Mouse (Mus musculus): Measurements from ENCODE around the gene Kir3dl2. TPM values are rescaled to one million over a fixed set of nuclear protein-coding genes. Genes with fewer than 3 reads are reported as not detected.
"Not testable (repeated sequence)": the region's sequence is repeated elsewhere in the genome, so short reads cannot be mapped to it uniquely, and the experiment has no call there.

Kir3dl2 gene
- polyA plus RNA-seq (2012; rRNA removed), result not detected in 2 replicates

- not testable (repeated sequence) for DNase-seq (ENCODE audit: low read depth in 1 of 2, low spot score in 2 of 2); H3K27ac ChIP-seq (ENCODE audit: insufficient read depth, low read length); H3K27me3 ChIP-seq (ENCODE audit: control insufficient read depth, insufficient read depth, low read length); H3K4me1 ChIP-seq (ENCODE audit: control insufficient read depth, insufficient read depth, insufficient read length); H3K36me3 ChIP-seq (ENCODE audit: control insufficient read depth, insufficient read depth, low read length); H3K4me3 ChIP-seq (ENCODE audit: extremely low read depth, insufficient read depth, insufficient read length)
- WGBS, result 57% methylated on average over 1 of the region's 1 CpGs
Observed at GRCm38 (mm10) chrX:136543956-136544355, at the start of gene Kir3dl2. Gene Kir3dl2, minus strand, starts transcription at chrX:136544056.

- TF ChIP-seq POLR2A (IDR thresholded peaks at IDR 0.05; ENCODE audit: low read depth, low read length) (no peak), CTCF (IDR thresholded peaks at IDR 0.05; ENCODE audit: extremely low read depth, insufficient read depth, insufficient read length, insufficient replicate concordance) (no peak)
- Histone ChIP-seq H3K4me3 (ENCODE audit: extremely low read depth, insufficient read depth, insufficient read length) (no peak overlapping the region), H3K4me1 (ENCODE audit: control insufficient read depth, insufficient read depth, insufficient read length) (no peaks in the 10 kb centered on the region), H3K27ac (ENCODE audit: insufficient read depth, low read length) (no peak overlapping the region), H3K27me3 (ENCODE audit: control insufficient read depth, insufficient read depth, low read length) (no peaks in the 10 kb centered on the region), H3K36me3 (ENCODE audit: control insufficient read depth, insufficient read depth, low read length) (no peaks in the 10 kb centered on the region)
- WGBS, result 26% methylated on average over 2 of the region's 2 CpGs
- no peak for DNase-seq (ENCODE audit: low read depth in 1 of 2, low spot score in 2 of 2)
Observed at GRCm38 (mm10) chrX:136590897-136591257, 47.0 kb upstream of the Kir3dl2 start.

- WGBS, result 61% methylated on average over 12 of the region's 12 CpGs
- H3K27ac ChIP-seq (ENCODE audit: insufficient read depth, low read length), result no peak within 1 kb of the TSS
- H3K4me3 ChIP-seq (ENCODE audit: extremely low read depth, insufficient read depth, insufficient read length), result no peak within 1 kb of the TSS
- H3K4me1 ChIP-seq (ENCODE audit: control insufficient read depth, insufficient read depth, insufficient read length), result no peaks in the 10 kb centered on the region
- TF ChIP-seq POLR2A (IDR thresholded peaks at IDR 0.05; ENCODE audit: low read depth, low read length), result no peak
- TF ChIP-seq CTCF (IDR thresholded peaks at IDR 0.05; ENCODE audit: extremely low read depth, insufficient read depth, insufficient read length, insufficient replicate concordance), result no peak
- no peaks in the 10 kb centered on the region for H3K27me3 ChIP-seq (ENCODE audit: control insufficient read depth, insufficient read depth, low read length)
- DNase-seq (ENCODE audit: low read depth in 1 of 2, low spot score in 2 of 2), result no peak
- no peaks in the 10 kb centered on the region for H3K36me3 ChIP-seq (ENCODE audit: control insufficient read depth, insufficient read depth, low read length)
Observed at GRCm38 (mm10) chrX:136590199-136590896, 46.5 kb upstream of the Kir3dl2 start, which contains the start of gene Tceal3. Gene Tceal3, plus strand, starts transcription at chrX:136590842.

GRCm38 (mm10) chrX:136584617-136585016 lies 40.8 kb upstream of the Kir3dl2 start:
- Histone ChIP-seq H3K4me1 (ENCODE audit: control insufficient read depth, insufficient read depth, insufficient read length) (no peaks in the 10 kb centered on the region), H3K4me3 (ENCODE audit: extremely low read depth, insufficient read depth, insufficient read length) (no peak overlapping the region), H3K27ac (ENCODE audit: insufficient read depth, low read length) (no peak overlapping the region), H3K36me3 (ENCODE audit: control insufficient read depth, insufficient read depth, low read length) (no peaks in the 10 kb centered on the region), H3K27me3 (ENCODE audit: control insufficient read depth, insufficient read depth, low read length) (no peaks in the 10 kb centered on the region)
- DNase-seq (ENCODE audit: low read depth in 1 of 2, low spot score in 2 of 2), result no peak
- TF ChIP-seq CTCF (IDR thresholded peaks at IDR 0.05; ENCODE audit: extremely low read depth, insufficient read depth, insufficient read length, insufficient replicate concordance) (no peak), POLR2A (IDR thresholded peaks at IDR 0.05; ENCODE audit: low read depth, low read length) (no peak)
- WGBS, result 89% methylated on average over 1 of the region's 1 CpGs

- DNase-seq (ENCODE audit: low read depth in 1 of 2, low spot score in 2 of 2); H3K27ac ChIP-seq (ENCODE audit: insufficient read depth, low read length); H3K4me3 ChIP-seq (ENCODE audit: extremely low read depth, insufficient read depth, insufficient read length); H3K27me3 ChIP-seq (ENCODE audit: control insufficient read depth, insufficient read depth, low read length); H3K36me3 ChIP-seq (ENCODE audit: control insufficient read depth, insufficient read depth, low read length); H3K4me1 ChIP-seq (ENCODE audit: control insufficient read depth, insufficient read depth, insufficient read length): not testable (repeated sequence)
- whole genome bisulfite sequencing, result 89% methylated on average over 9 of the region's 9 CpGs
Observed at GRCm38 (mm10) chrX:136569094-136569493, 25.2 kb upstream of the Kir3dl2 start.

GRCm38 (mm10) chrX:136517699-136518098 lies 26.2 kb downstream of the Kir3dl2 start, which contains the start of gene Kir3dl1:
Gene Kir3dl1, plus strand, starts transcription at chrX:136517999.
- not testable (repeated sequence) for DNase-seq (ENCODE audit: low read depth in 1 of 2, low spot score in 2 of 2); H3K27me3 ChIP-seq (ENCODE audit: control insufficient read depth, insufficient read depth, low read length); H3K36me3 ChIP-seq (ENCODE audit: control insufficient read depth, insufficient read depth, low read length); H3K4me1 ChIP-seq (ENCODE audit: control insufficient read depth, insufficient read depth, insufficient read length); H3K4me3 ChIP-seq (ENCODE audit: extremely low read depth, insufficient read depth, insufficient read length); H3K27ac ChIP-seq (ENCODE audit: insufficient read depth, low read length)
- 62% methylated on average over 4 of the region's 4 CpGs for WGBS

Other genes with a start within 250 kb of the Kir3dl2 start
- gene Kir3dl1, start 26.1 kb downstream of the Kir3dl2 start, polyA plus RNA-seq (2012; rRNA removed), result not detected in 2 replicates
- gene Tceal3, start 46.8 kb upstream of the Kir3dl2 start, polyA plus RNA-seq (2012; rRNA removed), result 1.1 and 1.3 TPM in 2 replicates
- gene Tceal1, start 163.9 kb upstream of the Kir3dl2 start, polyA plus RNA-seq (2012; rRNA removed), result 0.16 and 0.25 TPM in 2 replicates
- gene Morf4l2, start 199.6 kb upstream of the Kir3dl2 start, polyA plus RNA-seq (2012; rRNA removed), result 10.9 and 13.4 TPM in 2 replicates
- not detected in 2 replicates for gene Glra4, start 236.1 kb upstream of the Kir3dl2 start, polyA plus RNA-seq (2012; rRNA removed)

All from spleen, adult 2 months (tissue).